Comparison of ENCODE assay signal across 10 mouse cellular contexts in genomic region chr2:180215011-180215461, GRCm38 (mm10). TPM values are rescaled to one million over a fixed set of nuclear protein-coding genes. Genes with fewer than 3 reads are reported as not detected.
DNase-seq lines count a peak whose midpoint lies in the region; ATAC-seq and TF ChIP-seq lines count a peak whose summit lies in the region.
"Had no signal": no experiment of that assay in that cellular context is flagged by ENCODE, and none has a peak within 500 bp of the region (broad histone marks: within the 10 kb centered on the region; RNA-seq: fewer than 3 reads in every experiment).

No protein-coding gene starts in this region.

- no peak overlapping the region for H3K9ac ChIP-seq in forebrain, embryonic 16.5 days (replicated peaks; ENCODE audit: low read depth, low read length)
- H3K9ac ChIP-seq: neural tube, embryonic 13.5 days had no signal

- H3K27ac ChIP-seq in left cerebral cortex, adult 2 months: peak overlapping the region; percentile 1; the same call in 1 of the 2 replicates
- peak overlapping the region; percentile 38 for H3K27ac ChIP-seq in limb, embryonic 10.5 days
- H3K27ac ChIP-seq in forebrain, embryonic 16.5 days (ENCODE audit: low read length): no peak overlapping the region
- H3K27ac ChIP-seq: neural tube, embryonic 13.5 days had no signal

- 81% methylated on average over 8 of the region's 8 CpGs for WGBS in limb, embryonic 10.5 days
- WGBS in forebrain, embryonic 16.5 days: 78% methylated on average over 8 of the region's 8 CpGs

- no peak for ATAC-seq in forebrain, embryonic 16.5 days

- H3K27me3 ChIP-seq in limb, embryonic 10.5 days (ENCODE audit: low read depth, poor library complexity, severe bottlenecking): no peaks in the 10 kb centered on the region
- H3K27me3 ChIP-seq in forebrain, embryonic 16.5 days (replicated peaks; ENCODE audit: control insufficient read depth, insufficient read depth, low read length): no peaks in the 10 kb centered on the region
- H3K27me3 ChIP-seq: neural tube, embryonic 13.5 days had no signal

- H3K9me3 ChIP-seq in limb, embryonic 10.5 days (replicated peaks): no peaks in the 10 kb centered on the region
- no peaks in the 10 kb centered on the region; the same call in 1 of the 2 replicates for H3K9me3 ChIP-seq in forebrain, embryonic 16.5 days (ENCODE audit: control insufficient read depth, low read length)
- H3K9me3 ChIP-seq: neural tube, embryonic 13.5 days had no signal

- intact Hi-C loops in left cerebral cortex, adult 2 months (cut with DNase I): no loop called here
- intact Hi-C loops in gastrocnemius, postnatal 14 days (cut with DNase I; ENCODE audit: low total_unique reads): no loop called here

- H3K4me1 ChIP-seq in limb, embryonic 10.5 days: peaks cover 51% of the 10 kb centered on the region
- H3K4me1 ChIP-seq in forebrain, embryonic 16.5 days (replicated peaks; ENCODE audit: control insufficient read depth, insufficient read depth, low read length): peaks cover 8% of the 10 kb centered on the region

- no peaks in the 10 kb centered on the region for H3K36me3 ChIP-seq in limb, embryonic 10.5 days
- H3K36me3 ChIP-seq in forebrain, embryonic 16.5 days (ENCODE audit: control insufficient read depth, insufficient read depth): no peaks in the 10 kb centered on the region
- H3K36me3 ChIP-seq: neural tube, embryonic 13.5 days had no signal

- DNase-seq in left cerebral cortex, adult 2 months (ENCODE audit: extremely low spot score in 1 of 2, low spot score in 2 of 2): no peak
- DNase-seq in left cerebral cortex, adult 11 months (ENCODE audit: low spot score): no peak
- peak; percentile 69 for DNase-seq in adrenal gland, postnatal 14 days
- DNase-seq in heart, postnatal 4 days: peak; percentile 47
- DNase-seq in limb, embryonic 10.5 days (ENCODE audit: low spot score): no peak
- DNase-seq in left cerebral cortex, adult 9 months (ENCODE audit: low spot score in 2 of 2): no peak
- no peak for DNase-seq in gastrocnemius, postnatal 14 days
- DNase-seq: cerebellum, adult 18-20 months had no signal

- no peak for TF ChIP-seq CTCF in left cerebral cortex, adult 2 months (IDR thresholded peaks at IDR 0.05)

- H3K4me2 ChIP-seq in forebrain, embryonic 16.5 days (ENCODE audit: low read length): no peak overlapping the region
- H3K4me2 ChIP-seq: neural tube, embryonic 13.5 days had no signal

- no peak overlapping the region for H3K4me3 ChIP-seq in left cerebral cortex, adult 2 months
- H3K4me3 ChIP-seq in limb, embryonic 10.5 days: no peak overlapping the region
- H3K4me3 ChIP-seq in forebrain, embryonic 16.5 days (replicated peaks; ENCODE audit: low read length): no peak overlapping the region
- H3K4me3 ChIP-seq: neural tube, embryonic 13.5 days had no signal

RNA-seq across cellular contexts. Expression of gene Lama5, which starts 10.6 kb away (rescaled TPM):
- 10 to 100 TPM in 1 of 2 experiments, 1 to 10 TPM in 1; 9.5 to 11.2 TPM for total RNA-seq in left cerebral cortex, adult 2 months (2021)
- total RNA-seq in adrenal gland, postnatal 14 days (2021): 48.7 and 55.1 TPM in 2 replicates
- total RNA-seq in heart, postnatal 4 days (2021): 10 to 100 TPM; 47.8 to 49.6 TPM
- 18.1 and 18.2 TPM in 2 replicates for polyA plus RNA-seq in limb, embryonic 10.5 days (2016; fragmentation: Nextera tagmentation; extraction: Ambion mirVana)
- 3.0 and 3.2 TPM in 2 replicates for polyA plus RNA-seq in forebrain, embryonic 16.5 days (2015; fragmentation: Nextera tagmentation; extraction: Ambion mirVana)
- 10 to 100 TPM; 17.9 to 18.0 TPM for total RNA-seq in gastrocnemius, postnatal 14 days (2021)

RNA-seq across cellular contexts. Expression of gene Rps21, which starts 42.1 kb away (rescaled TPM):
- total RNA-seq in left cerebral cortex, adult 2 months (2021): 100 to 1,000 TPM; 682 to 702 TPM
- 787 and 921 TPM in 2 replicates for total RNA-seq in adrenal gland, postnatal 14 days (2021)
- total RNA-seq in heart, postnatal 4 days (2021): 100 to 1,000 TPM; 619 to 692 TPM
- polyA plus RNA-seq in limb, embryonic 10.5 days (2016; fragmentation: Nextera tagmentation; extraction: Ambion mirVana): 530 and 637 TPM in 2 replicates
- polyA plus RNA-seq in forebrain, embryonic 16.5 days (2015; fragmentation: Nextera tagmentation; extraction: Ambion mirVana): 305 and 334 TPM in 2 replicates
- 100 to 1,000 TPM; 456 to 506 TPM for total RNA-seq in gastrocnemius, postnatal 14 days (2021)

RNA-seq across cellular contexts. Expression of gene Adrm1, which starts 43.8 kb away (rescaled TPM):
- 100 to 1,000 TPM in 1 of 2 experiments, 10 to 100 TPM in 1; 96.4 to 101 TPM for total RNA-seq in left cerebral cortex, adult 2 months (2021)
- 126 and 130 TPM in 2 replicates for total RNA-seq in adrenal gland, postnatal 14 days (2021)
- total RNA-seq in heart, postnatal 4 days (2021): 100 to 1,000 TPM; 103 to 104 TPM
- polyA plus RNA-seq in limb, embryonic 10.5 days (2016; fragmentation: Nextera tagmentation; extraction: Ambion mirVana): 264 and 295 TPM in 2 replicates
- 189 and 202 TPM in 2 replicates for polyA plus RNA-seq in forebrain, embryonic 16.5 days (2015; fragmentation: Nextera tagmentation; extraction: Ambion mirVana)
- 10 to 100 TPM; 95.7 to 97.3 TPM for total RNA-seq in gastrocnemius, postnatal 14 days (2021)

RNA-seq across cellular contexts. Expression of gene Cables2, which starts 58.3 kb away (rescaled TPM):
- total RNA-seq in left cerebral cortex, adult 2 months (2021): 10 to 100 TPM; 26.0 to 29.0 TPM
- total RNA-seq in adrenal gland, postnatal 14 days (2021): 17.8 and 18.4 TPM in 2 replicates
- 10 to 100 TPM; 15.2 to 15.4 TPM for total RNA-seq in heart, postnatal 4 days (2021)
- 14.6 and 16.4 TPM in 2 replicates for polyA plus RNA-seq in limb, embryonic 10.5 days (2016; fragmentation: Nextera tagmentation; extraction: Ambion mirVana)
- 16.1 and 18.5 TPM in 2 replicates for polyA plus RNA-seq in forebrain, embryonic 16.5 days (2015; fragmentation: Nextera tagmentation; extraction: Ambion mirVana)
- total RNA-seq in gastrocnemius, postnatal 14 days (2021): 1 to 10 TPM; 6.8 to 9.2 TPM

Comparison
In these comparisons a context has a peak if more than half of its experiments do, and no peak if none do; other contexts are left out.
1. DNase-seq: peak in adrenal gland, postnatal 14 days (single experiment) and heart, postnatal 4 days (single experiment); none in left cerebral cortex, adult 2 months (0 of 2), left cerebral cortex, adult 11 months (single experiment), limb, embryonic 10.5 days (single experiment), left cerebral cortex, adult 9 months (0 of 2) and gastrocnemius, postnatal 14 days (single experiment).